Mouse (Mus musculus): ENCODE results near the gene Angptl2.

DNA sequence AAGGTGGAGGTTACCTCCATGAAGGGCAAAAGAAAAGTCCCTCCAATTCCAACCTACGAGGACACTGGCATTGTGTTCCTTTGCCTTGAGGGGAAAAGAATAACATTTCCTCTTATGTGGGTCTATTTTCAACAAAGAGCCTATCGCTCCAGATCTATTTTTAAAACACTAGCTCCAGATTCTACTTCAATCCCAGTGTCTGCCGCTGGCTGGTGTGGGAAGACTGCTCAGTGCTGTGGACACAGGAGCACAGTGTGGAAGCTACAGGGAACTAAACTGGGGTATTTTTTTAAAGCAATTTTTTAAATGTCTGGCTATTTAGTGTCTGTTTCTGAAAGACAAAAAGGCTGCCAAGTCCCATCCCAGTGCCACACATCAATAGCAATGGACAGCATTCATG is 49.9 kb downstream of the Angptl2 start:
- TF ChIP-seq CTCF (IDR thresholded peaks at IDR 0.05; ENCODE audit: borderline replicate concordance, extremely low read depth, insufficient read depth, insufficient read length), result no peak
- no peak for TF ChIP-seq POLR2A (IDR thresholded peaks at IDR 0.05; ENCODE audit: borderline replicate concordance, extremely low read depth, insufficient read depth, insufficient read length, poor library complexity, severe bottlenecking)
